In genomic region chr8:57487441-57488155, GRCm38 (mm10) we compare ENCODE assay signal across 1 mouse cellular context.
TF ChIP-seq lines count a peak whose summit lies in the region.

Gene Sap30, minus strand, starts transcription at chr8:57487860.

TF ChIP-seq in MEL, 35 proteins besides CTCF, POLR2A, EP300 and RAD21 (continued from another document):
- TF ChIP-seq HCFC1 (IDR thresholded peaks at IDR 0.05; ENCODE audit: low read depth, low read length): peak; percentile 97
- TF ChIP-seq CHD2 (IDR thresholded peaks at IDR 0.05; ENCODE audit: low read length): no peak
- no peak for TF ChIP-seq RCOR1 (IDR thresholded peaks at IDR 0.05; ENCODE audit: low read depth, low read length)
- no peak for TF ChIP-seq UBTF (IDR thresholded peaks at IDR 0.05; ENCODE audit: borderline replicate concordance, insufficient read depth, low read depth, low read length)
- 0 out of 2 replicates have a peak, but pooled peaks have one; percentile 37 for TF ChIP-seq MYB (IDR thresholded peaks at IDR 0.05; ENCODE audit: low read depth, low read length)
- TF ChIP-seq TAL1 (IDR thresholded peaks at IDR 0.05; ENCODE audit: low read length): no peak
